Mouse (Mus musculus) gastrocnemius, postnatal 4 days (tissue): ENCODE data around the gene Fxyd3. TPM values are rescaled to one million over a fixed set of nuclear protein-coding genes. Genes with fewer than 3 reads are reported as not detected.
A peak's percentile ranks its signal among the peaks of the same experiment; 100 is the strongest.

Experiments
- DNase-seq, 2 experiments: peaks; one replicate each; pipeline ENCODE4 v3.0.0; 2021 to 2022; ENCODE audit warnings: low spot score in 2 of 2, mixed read lengths in 2 of 2
- long read RNA-seq, 2 experiments: library from polyadenylated mRNA; stranded (forward); transcript quantifications; one replicate each; pipeline ENCODE4 v2.0.0; 2021
- total RNA-seq, 2 experiments: library from RNA; stranded (reverse); gene quantifications; 2 replicates each; pipeline ENCODE4 v1.2.3; 2021

Gene Fxyd3
- total RNA-seq, result 1 to 10 TPM; 2.7 to 4.9 TPM
- long read RNA-seq, experiment 1, partial matches to known transcripts, result 0 of 4 reads
- long read RNA-seq, experiment 1, other reads (novel, unspliced or antisense), result 0 of 4 reads
- long read RNA-seq, experiment 2, result 0 reads

GRCm38 (mm10) chr7:31076492-31076891 is at the start of gene Fxyd3:
Fxyd3 (minus strand) TSS chr7:31076704.
- no peak for DNase-seq

- DNase-seq, result no peak
Observed at GRCm38 (mm10) chr7:31125116-31125515, 48.6 kb upstream of the Fxyd3 start.

DNA sequence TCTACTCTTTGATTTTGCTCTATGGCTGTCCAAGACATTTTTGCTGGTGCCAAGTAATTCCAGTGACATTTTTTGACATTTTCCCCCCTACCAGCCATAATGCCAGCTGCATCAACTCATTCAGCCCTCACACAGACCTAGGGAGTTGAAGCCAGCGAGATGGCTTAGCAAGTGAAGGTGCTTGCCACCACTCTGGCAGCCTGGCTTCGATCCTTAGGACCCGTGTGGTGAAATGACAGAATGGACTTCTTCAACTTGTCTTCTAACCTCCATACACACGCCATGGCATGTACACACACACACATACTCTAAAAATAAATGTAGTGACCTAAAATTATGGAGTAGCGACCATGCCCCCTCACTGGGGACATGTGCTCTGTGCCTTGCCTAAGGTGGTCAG is 47.9 kb upstream of the Fxyd3 start:
- DNase-seq, result no peak

GRCm38 (mm10) chr7:31123697-31124096 is 47.2 kb upstream of the Fxyd3 start:
- no peak for DNase-seq

GRCm38 (mm10) chr7:31122641-31123631 is 46.4 kb upstream of the Fxyd3 start:
- no peak for DNase-seq

- DNase-seq, result no peak
Observed at GRCm38 (mm10) chr7:31119556-31119955, 43.1 kb upstream of the Fxyd3 start.

DNA sequence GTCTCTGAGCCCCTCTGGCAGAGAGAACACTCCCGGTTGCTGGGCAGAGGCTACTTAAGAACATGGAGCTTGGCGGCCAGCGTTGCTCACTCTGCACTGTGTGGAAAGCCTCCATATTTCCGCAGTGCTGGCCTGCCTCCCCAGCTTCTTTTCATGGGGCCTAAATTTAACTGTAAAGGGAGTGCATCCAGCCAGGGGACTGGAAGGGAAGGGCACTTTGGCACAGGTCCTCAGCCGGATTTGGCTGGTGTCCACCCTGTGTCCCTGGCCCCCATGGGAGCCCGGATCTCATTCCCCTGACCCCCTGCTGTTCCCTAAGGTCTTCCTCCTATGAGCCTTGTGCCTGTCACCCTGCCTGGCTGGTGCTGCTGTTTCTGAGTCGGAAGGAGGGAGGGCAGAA is 42.0 kb upstream of the Fxyd3 start:
- DNase-seq, result peak in 1 of 2 experiments; percentile 31

GRCm38 (mm10) chr7:31117465-31117864 is 41.0 kb upstream of the Fxyd3 start:
- no peak for DNase-seq

GRCm38 (mm10) chr7:31116721-31117145 is 40.2 kb upstream of the Fxyd3 start:
- no peak for DNase-seq

DNA sequence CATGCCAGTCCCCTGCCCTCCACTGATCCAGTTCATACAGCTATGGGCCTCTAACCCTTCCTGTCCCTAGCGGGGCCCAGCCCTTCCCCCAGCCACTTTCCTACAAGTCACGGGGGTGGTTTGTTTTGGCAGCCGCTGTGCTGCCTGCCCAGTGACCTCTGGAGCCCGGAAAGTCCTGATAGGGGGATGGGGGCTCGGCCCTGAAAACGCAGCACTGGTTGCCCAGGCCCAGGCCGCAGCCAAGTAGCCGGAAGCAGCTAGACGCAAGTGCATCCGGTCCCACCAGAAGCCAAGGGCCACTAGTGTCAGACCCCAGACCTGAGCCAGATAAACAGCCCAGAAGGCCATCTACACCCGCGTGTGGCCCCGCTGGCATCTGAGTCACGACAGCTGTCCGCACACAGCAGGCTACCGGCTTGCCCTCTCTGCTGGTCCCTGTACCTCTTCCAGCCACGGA is 39.1 kb upstream of the Fxyd3 start:
- peak in 1 of 2 experiments; percentile 41 for DNase-seq

GRCm38 (mm10) chr7:31115182-31115581 is 38.7 kb upstream of the Fxyd3 start, which contains the start of gene Hpn:
Hpn (minus strand) TSS chr7:31115290.
- DNase-seq, result no peak

DNA sequence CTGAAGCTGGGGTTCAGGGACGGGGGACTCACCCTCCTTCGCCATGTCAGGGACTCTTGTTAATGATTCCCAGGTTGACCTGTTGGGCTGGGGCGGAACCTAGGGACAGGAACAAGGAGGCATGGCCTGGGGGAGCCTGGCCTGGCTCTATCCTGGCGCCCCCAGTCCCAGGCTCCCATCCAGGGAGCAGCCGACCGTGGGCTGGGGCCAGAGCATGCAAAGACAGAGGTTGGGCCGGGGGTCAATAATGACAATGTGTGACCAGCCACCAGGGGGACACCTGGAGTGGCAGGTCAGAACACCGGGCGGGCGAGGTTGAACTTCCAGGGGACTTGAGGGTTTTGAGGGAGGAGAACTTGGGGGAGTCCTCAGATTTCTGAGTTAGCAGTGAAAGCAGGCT is 38.1 kb upstream of the Fxyd3 start:
- DNase-seq, result no peak

DNA sequence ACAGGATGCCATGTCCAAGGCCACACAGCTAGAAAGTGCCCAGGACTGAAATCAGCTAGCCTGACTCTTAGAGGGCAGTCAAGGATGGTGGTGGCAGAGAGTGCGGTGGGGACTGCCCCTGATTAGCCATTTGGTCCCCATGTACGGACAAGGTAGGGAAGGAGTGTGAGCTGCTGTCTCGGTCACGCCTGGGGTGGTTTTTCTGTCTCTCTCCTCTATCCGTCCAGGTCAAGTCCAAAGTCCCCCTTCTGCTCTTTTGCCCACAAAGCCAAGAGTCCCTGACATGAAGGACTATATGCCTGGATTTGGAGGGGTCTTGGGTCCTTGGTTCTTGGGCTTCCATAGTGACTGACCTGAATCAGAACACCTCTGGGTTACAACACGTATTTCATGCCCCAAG is 37.3 kb upstream of the Fxyd3 start:
- DNase-seq, result no peak

GRCm38 (mm10) chr7:31112036-31112435 is 35.5 kb upstream of the Fxyd3 start:
- no peak for DNase-seq

DNA sequence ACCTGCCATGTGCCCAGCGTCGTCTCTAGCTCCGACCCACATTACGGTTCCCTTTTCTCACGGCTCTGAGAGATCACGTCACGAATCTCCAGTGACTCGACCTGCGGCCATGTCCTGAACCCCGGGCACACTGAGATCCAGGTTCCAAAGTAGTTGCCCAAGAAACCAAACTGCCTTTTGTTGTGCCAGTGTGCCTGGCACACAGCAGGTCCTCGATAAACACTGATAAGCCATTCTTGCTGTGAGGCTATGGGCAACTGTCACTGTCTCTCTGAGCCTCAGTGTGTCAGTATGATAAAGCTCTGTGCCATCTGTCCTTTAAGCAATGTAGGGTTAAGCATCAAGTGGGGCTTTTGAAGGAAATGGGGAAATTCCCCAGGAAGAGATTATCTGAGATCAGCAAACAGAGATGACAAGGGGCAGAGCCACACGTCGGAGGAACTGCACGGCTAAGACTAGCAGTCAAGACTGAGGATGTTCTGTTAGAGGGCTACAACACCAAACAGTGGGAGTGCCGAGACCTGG is 34.4 kb upstream of the Fxyd3 start:
- no peak for DNase-seq

- DNase-seq, result no peak
Observed at GRCm38 (mm10) chr7:31109796-31110195, 33.3 kb upstream of the Fxyd3 start.

GRCm38 (mm10) chr7:31109091-31109490 is 32.6 kb upstream of the Fxyd3 start:
- peak in 1 of 2 experiments; percentile 33 for DNase-seq

- no peak for DNase-seq
Observed at GRCm38 (mm10) chr7:31107781-31108180, 31.3 kb upstream of the Fxyd3 start.

DNA sequence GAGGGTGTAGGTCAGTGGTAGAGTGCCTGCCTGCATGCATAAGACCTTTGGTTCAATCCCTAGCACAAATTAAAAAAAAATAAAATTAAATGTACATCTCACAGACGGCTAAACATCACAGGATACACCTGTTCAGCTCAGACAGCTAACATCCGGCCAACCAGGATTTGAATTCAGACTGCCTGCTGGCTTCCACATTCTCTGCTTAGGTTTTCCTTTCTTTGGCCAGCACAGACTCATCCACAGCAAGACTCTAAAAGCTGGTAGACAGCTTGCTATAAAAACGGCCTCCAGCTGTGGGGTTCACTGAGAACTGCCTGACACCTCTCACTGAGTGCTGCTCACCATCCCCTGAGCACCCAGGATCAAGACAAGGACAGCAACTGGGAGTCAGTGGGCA is 29.7 kb upstream of the Fxyd3 start:
- no peak for DNase-seq

GRCm38 (mm10) chr7:31105061-31105768 is 28.7 kb upstream of the Fxyd3 start:
- peak; percentile 50 to 68 for DNase-seq

GRCm38 (mm10) chr7:31100786-31101185 is 24.3 kb upstream of the Fxyd3 start:
- no peak for DNase-seq
